Mouse (Mus musculus) megakaryocyte progenitor cell, adult 5-6 weeks (primary cell): ENCODE measurements at regions not wholly inside any gene's neighbourhood (a gene's known extent, or its start where the extent isn't known, plus 50 kb on each side); places are given as distances from the start of the nearest gene placed in this dataset.
A peak's percentile ranks its signal among the peaks of the same experiment; 100 is the strongest.

Source experiments
- ATAC-seq: replicated peaks from 2 replicates; pipeline ENCODE4 v1.8.0; 2016; ENCODE audit warnings: mild to moderate bottlenecking, moderate TSS enrichment, inconsistent platforms; ENCODE audit not compliant: poor library complexity

DNA sequence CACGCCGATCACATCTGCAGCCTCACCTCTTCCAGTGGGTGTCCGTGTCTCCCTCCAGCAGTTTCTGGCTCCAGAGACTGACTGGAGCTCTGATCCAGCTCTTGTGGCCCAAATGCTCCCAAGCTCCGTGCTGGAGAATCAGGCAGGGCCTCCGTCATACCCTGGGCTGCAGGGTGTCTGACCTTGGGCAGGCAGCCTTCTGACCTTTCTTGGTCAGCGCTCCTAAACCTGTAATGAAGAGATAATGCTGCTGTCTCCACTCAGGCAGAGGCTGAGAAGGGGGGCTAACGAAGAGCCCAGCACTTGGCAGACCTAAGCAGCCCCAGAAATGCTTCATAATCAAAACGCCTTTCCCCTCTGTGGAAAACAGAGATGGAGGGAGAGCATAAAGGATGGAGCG is 89.9 kb upstream of the Mef2a start:
- no peak for ATAC-seq

- peak; percentile 82 for ATAC-seq
These were observed 88.9 kb upstream of the Mef2a start for GRCm38 (mm10) chr7:67461333-67462255.

GRCm38 (mm10) chr7:67459810-67460209 is 87.2 kb upstream of the Mef2a start:
- peak; percentile 40 for ATAC-seq

- ATAC-seq, result no peak
These were observed 86.6 kb upstream of the Mef2a start for GRCm38 (mm10) chr7:67459209-67459608.

DNA sequence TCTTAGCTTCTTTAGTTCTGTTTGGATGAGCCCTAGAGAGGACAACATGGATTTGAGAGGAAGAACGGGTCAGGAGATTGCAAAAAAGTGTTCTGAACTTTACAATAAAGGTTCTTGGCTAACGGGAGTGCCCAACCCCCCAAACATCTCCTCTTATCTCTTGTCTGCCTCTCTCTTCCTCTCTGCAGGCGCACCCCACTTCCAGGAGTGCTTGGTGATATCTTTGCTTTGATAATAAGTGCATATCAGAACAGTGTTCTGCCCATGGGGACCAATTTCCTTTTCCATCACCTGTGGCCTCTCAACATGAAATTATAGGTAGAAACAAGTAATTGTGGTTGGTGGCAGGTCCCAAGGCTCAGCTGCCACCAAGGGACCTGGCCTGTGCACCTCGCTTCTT is 86.0 kb upstream of the Mef2a start:
- no peak for ATAC-seq

- ATAC-seq, result no peak
These were observed 85.2 kb upstream of the Mef2a start for GRCm38 (mm10) chr7:67457898-67458297.

GRCm38 (mm10) chr7:67456015-67456414 is 83.4 kb upstream of the Mef2a start:
- no peak for ATAC-seq

GRCm38 (mm10) chr7:67454458-67454857 is 81.8 kb upstream of the Mef2a start:
- no peak for ATAC-seq

DNA sequence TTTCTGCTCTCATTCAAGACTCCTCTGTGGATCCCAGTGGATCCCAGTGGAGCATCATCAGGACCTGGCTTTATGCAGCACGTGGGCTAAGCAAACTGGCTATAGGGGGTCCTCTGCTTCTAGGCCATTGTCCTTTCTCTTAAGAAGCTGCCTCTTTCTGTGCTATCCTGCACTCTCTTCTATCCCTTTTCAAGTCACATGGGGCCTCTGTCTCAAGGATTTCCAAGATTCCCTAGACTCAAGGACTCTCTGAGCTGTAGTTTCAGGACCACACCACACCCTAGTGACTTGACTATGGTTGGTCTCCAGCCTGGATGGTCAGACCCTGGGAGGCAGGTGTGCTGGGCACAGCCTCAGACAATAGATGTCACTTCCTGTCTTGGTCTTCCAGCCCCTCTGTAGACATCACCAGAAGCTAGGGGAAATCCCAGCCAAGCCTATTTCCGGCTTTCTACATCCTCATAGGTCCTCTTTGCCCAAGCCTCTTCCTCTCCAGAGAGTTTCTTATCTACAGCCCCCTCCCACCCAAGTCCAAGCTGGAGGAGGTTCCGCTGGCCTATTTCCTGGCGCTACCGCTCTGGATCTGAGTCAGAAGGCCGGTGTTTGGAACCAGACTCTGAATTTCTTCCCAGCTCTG is 78.6 kb upstream of the Mef2a start:
- ATAC-seq, result peak; percentile 58

DNA sequence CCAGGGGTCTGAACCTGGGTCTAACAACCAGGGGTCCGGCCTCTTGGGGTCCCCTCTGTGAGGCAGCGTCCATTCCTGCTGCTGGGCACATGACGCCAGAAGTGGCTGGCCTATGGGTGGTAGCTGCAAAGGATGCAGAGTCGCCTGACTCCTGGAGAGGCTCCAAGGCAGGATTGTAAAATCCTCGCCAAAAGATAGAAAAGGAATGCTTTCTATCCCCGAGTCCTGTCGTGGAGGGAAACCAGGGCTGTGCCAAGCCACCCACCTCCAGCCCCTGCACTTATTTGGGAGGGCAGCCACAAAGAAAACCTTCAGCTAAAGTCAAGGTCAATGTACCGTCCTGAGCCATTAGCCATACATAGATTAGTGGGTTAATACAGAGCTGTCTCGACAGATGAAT is 73.9 kb upstream of the Mef2a start:
- ATAC-seq, result no peak

- ATAC-seq, result peak; percentile 68
These were observed 72.8 kb upstream of the Mef2a start for GRCm38 (mm10) chr7:67445203-67446041.

GRCm38 (mm10) chr7:67444523-67444942 is 71.9 kb upstream of the Mef2a start:
- ATAC-seq, result peak; percentile 58

- ATAC-seq, result no peak
These were observed 71.0 kb upstream of the Mef2a start for GRCm38 (mm10) chr7:67443666-67444065.

GRCm38 (mm10) chr7:67443001-67443555 is 70.4 kb upstream of the Mef2a start:
- no peak for ATAC-seq

DNA sequence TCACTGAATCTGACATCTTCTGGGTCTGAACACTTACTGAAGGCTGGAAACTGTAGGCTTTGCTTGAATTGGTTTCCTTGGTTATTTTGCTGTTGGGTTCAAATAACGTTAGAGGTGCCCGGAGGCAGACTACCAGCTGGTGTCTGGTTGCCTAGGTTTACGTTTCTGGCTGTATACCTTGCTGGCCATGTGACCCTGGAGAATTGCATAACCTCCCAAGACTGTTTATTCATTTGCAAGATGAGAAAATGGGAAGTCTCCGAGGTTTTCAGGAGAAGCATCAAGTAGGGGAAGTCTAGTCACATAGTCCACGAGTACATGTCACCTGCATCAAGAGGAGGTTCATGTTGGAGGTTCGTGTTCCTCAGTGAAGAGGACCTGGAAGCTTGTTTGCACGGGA is 69.6 kb upstream of the Mef2a start:
- peak; percentile 36; the same call in 1 of the 2 replicates for ATAC-seq

DNA sequence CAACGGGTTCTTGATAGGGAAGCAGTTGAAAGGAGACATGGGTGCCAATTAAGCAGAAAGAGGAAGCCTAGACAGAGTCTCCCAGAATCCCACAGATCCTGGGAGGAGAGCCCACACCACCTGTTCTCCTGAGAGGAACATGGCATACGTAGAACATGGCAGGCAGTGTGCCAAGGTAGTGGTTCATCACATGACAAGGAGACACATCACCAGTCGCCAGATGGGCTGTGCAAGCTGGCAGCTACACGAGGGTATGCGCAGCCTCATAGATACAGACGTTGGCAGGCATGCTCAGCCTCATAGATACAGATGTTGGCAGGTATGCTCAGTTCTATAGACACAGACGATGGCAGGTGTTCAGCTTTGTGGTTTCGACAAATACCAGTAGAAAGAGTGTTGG is 68.1 kb upstream of the Mef2a start:
- no peak for ATAC-seq

DNA sequence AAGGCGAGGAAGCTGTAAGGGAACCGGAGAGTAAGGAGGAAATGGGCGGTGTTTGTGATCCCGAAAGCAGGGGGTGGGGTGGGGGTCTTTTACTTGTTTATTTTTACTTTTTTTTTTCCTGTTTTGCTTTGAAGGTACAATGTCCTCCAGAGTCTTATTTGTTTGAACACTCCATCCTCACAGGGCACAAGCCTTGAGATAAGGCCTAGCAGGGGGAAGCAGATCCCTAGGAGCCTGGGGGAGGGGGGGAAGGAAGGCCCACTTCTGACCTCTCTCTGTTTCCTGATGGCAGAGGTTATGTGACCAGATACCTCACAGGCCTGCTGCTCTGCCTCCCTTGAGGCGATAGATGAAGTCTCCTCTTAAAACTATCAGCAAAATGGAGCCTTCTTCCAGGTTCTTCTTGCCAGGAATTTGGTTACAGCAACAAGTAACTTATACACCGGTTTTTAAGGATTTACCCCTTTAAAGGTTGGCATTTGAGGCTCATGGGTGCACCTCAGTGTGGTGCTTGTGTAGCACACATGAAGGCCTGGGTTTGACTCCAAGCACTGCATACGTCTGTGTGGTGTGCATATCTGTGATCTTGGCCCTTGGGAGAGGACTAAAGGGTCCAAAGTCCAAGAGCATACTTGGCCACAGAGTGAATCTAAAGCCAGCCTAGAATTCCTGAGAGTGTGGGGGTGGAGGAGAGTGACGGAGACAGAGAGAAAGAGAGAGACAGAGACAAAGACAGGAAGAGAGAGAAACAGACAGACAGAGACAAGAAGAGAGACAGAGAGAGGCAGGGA is 64.8 kb upstream of the Mef2a start:
- ATAC-seq, result no peak

DNA sequence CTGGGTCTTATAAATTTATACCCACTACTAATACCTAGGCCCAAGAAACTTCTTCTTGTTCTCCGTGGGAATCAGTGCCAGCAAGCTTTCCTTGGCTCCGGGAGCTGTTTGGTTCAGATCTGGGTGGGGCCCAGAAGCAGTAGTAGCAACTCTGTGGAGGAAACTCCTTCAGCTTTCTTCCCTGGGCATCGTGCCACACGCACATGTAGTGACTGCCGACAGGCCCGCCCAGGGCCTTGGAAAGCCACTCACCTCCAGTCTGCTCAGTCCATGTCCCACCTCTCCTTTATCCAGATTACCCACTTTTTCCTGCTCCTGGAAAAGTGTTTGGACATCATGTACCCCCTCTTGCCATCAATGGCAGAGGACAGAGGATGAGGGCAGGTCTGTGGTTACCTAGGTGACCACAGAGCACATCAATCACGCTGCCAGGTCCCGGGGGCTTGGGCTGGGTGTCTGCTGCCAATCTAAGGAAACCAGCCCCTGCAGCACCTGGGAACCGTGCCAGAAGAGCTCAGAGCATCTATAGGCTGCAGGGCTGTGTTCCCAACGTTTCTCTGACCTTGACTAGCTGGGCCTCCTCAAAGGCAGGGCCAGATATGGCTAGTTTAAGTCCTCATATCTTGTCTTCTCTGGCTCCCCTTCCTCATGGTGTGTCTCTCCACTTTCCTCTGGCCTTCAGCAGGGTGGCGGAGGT is 63.1 kb upstream of the Mef2a start:
- ATAC-seq, result peak; percentile 67

DNA sequence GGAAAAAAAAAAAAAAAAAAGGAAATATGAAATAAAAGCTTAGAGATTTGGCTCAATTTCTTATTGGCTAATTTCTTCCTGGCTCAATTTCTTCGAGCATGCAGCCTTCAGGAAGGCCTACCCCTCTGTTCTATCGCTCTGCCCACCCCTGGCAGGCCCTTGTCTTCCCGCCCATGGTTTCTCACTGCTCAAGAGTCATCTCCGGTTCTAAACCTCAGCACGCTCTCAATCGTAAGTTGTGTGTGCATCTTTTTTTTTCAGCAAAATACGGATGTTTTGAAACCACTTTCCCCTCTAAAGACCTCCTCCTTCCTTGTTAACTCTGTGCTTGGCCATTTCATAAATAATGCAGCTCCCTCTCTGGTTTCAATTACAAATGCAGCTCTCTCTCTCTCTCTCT is 58.3 kb upstream of the Mef2a start:
- peak; percentile 51 for ATAC-seq

DNA sequence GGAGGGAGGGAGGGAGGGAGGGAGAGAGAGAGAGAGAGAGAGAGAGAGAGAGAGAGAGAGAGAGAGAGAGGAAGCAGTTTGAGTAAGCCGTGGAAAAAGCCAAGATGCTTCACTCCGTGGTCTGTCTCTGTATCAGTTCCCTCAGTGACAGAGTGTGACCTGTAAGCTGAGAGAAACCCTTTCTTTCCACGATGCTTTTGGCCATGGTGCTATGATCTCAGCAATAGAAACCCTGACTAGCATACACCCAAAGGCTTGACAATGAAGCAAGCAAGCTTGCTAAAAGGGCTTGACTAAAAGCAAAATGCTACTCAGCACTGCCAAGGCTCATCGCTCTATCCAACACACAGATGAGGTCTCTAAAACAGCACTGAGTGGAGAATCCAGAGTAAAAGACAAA is 57.4 kb upstream of the Mef2a start:
- no peak for ATAC-seq
